Mouse (Mus musculus) gastrocnemius, adult 2 months (tissue): ENCODE data around the gene Rnf157. TPM values are rescaled to one million over a fixed set of nuclear protein-coding genes. Genes with fewer than 3 reads are reported as not detected.

ENCODE experiments used
- DNase-seq: peaks from one replicate; pipeline ENCODE4 v3.0.0; 2022
- H3K27ac ChIP-seq: fragments of 200-600 bp; 2 replicates; pipeline ENCODE4 v1.8.1; 2022; ENCODE audit warnings: mild to moderate bottlenecking
- H3K4me3 ChIP-seq: fragments of 200-600 bp; 2 replicates; pipeline ENCODE4 v1.8.1; 2022; ENCODE audit warnings: mild to moderate bottlenecking, moderate library complexity
- CTCF ChIP-seq: fragments of 200-600 bp; IDR thresholded peaks from 2 replicates; pipeline ENCODE4 v1.8.1; 2022; ENCODE audit warnings: antibody characterized with exemption, mild to moderate bottlenecking, moderate library complexity
- intact Hi-C: fragments of 180-260 bp; cut with DNase I; formaldehyde crosslinking; loops from one replicate; pipeline ENCODE4 v1.15.1; 2025
- total RNA-seq, 2 experiments: library from RNA; stranded (reverse); gene quantifications; 2 replicates each; pipeline ENCODE4 v1.2.3; 2021

Gene Rnf157
- total RNA-seq, 2 experiments from 2014 or later = 24.3 to 32.0 TPM

DNA sequence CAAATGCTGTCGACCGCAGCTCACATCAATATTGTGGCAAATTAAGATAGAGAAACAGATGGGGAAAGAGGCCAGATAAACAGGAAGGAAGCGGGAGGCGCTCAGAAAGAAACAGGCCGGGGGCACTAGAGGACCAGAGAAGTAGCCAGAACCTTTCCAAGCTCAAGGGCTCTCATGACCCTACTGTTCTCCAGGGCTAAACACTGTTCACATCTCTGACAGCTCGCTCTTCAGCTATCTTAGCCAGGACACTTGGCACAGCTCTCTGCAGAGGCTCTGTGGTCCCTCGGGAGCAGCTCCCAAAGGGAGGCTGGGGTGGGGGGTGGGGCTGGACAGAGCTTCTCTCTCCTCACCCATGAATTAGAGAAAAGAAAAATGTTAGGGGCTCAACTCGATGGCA is 122.3 kb downstream of the Rnf157 start:
- intact Hi-C loops = no loop called here
- Histone ChIP-seq H3K4me3 (no peak overlapping the region), H3K27ac (no peak overlapping the region)
- TF ChIP-seq CTCF = no peak
- no peak for DNase-seq

DNA sequence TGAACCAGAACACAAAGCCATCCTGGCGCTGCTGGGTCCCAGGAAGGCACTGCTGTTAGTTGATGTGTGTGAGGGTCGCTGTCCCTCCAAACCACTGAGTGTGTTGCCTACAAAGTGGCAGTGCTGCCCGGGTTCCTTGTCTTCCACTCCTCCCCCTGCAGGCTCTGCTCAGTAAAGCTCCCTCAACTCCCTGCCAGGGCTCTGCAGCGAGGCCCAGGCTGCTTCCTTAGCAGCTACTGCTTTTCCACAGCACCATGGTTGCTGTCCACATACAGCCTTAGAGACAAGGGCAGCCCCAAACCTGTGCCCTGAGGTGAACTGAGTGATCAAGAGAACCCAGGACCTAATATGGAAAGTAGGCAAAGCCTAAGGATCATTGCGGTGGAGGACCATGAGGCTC is 125.5 kb downstream of the Rnf157 start:
- TF ChIP-seq CTCF = no peak
- Histone ChIP-seq H3K27ac (no peak overlapping the region), H3K4me3 (no peak overlapping the region)
- intact Hi-C loops = no loop called here
- no peak for DNase-seq

Other genes with a start within 250 kb of the Rnf157 start
- 10 to 100 TPM; 10.5 to 11.5 TPM for gene Fbf1, start 244.9 kb downstream of the Rnf157 start, total RNA-seq
- 10 to 100 TPM; 14.3 to 17.1 TPM for gene Ten1, start 214.2 kb downstream of the Rnf157 start, total RNA-seq
- gene Acox1, start 214.0 kb downstream of the Rnf157 start, total RNA-seq = 100 to 1,000 TPM in 1 of 2 experiments, 10 to 100 TPM in 1; 79.8 to 118 TPM
- gene Evpl, start 175.0 kb downstream of the Rnf157 start, total RNA-seq = under 1 TPM in 1 of 2 experiments, not detected in 1; 0.14 TPM
- 10 to 100 TPM; 87.7 to 89.2 TPM for gene Srp68, start 138.8 kb downstream of the Rnf157 start, total RNA-seq
- gene Galr2, start 132.1 kb downstream of the Rnf157 start, total RNA-seq = under 1 TPM in 1 of 2 experiments, not detected in 1; 0.33 TPM
- 100 to 1,000 TPM in 1 of 2 experiments, 10 to 100 TPM in 1; 74.1 to 106 TPM for gene Exoc7, start 105.8 kb downstream of the Rnf157 start, total RNA-seq
- gene Foxj1, start 77.6 kb downstream of the Rnf157 start, total RNA-seq = under 1 TPM in 1 of 2 experiments, not detected in 1; 0.14 TPM
- gene Ubald2, start 21.1 kb upstream of the Rnf157 start, total RNA-seq = 10 to 100 TPM; 38.7 to 50.9 TPM
- gene Qrich2, start 53.2 kb upstream of the Rnf157 start, total RNA-seq = under 1 TPM in 1 of 2 experiments, not detected in 1; 0.06 TPM
- gene Prpsap1, start 81.2 kb upstream of the Rnf157 start, total RNA-seq = 10 to 100 TPM; 14.2 to 15.1 TPM
- 1 to 10 TPM in 1 of 2 experiments, under 1 TPM in 1; 0.36 to 1.7 TPM for gene Sphk1, start 117.9 kb upstream of the Rnf157 start, total RNA-seq
- gene Ube2o, start 168.4 kb upstream of the Rnf157 start, total RNA-seq = 10 to 100 TPM; 19.4 to 22.9 TPM
- gene Aanat, start 173.4 kb upstream of the Rnf157 start, total RNA-seq = not detected
- gene Rhbdf2, start 214.0 kb upstream of the Rnf157 start, total RNA-seq = 10 to 100 TPM; 11.6 to 14.4 TPM
- 1 to 10 TPM in 1 of 2 experiments, not detected in 1; 1.0 TPM for gene Prcd, start 240.5 kb upstream of the Rnf157 start, total RNA-seq
- gene Cygb, start 241.3 kb upstream of the Rnf157 start, total RNA-seq = 10 to 100 TPM in 1 of 2 experiments, 1 to 10 TPM in 1; 9.6 to 14.7 TPM